Mouse (Mus musculus): ENCODE measurements around the gene Il16. TPM values are rescaled to one million over a fixed set of nuclear protein-coding genes. Genes with fewer than 3 reads are reported as not detected.

The Il16 gene
- polyA plus RNA-seq, 1 experiment from 2014 or later, result 3.1 TPM

DNA sequence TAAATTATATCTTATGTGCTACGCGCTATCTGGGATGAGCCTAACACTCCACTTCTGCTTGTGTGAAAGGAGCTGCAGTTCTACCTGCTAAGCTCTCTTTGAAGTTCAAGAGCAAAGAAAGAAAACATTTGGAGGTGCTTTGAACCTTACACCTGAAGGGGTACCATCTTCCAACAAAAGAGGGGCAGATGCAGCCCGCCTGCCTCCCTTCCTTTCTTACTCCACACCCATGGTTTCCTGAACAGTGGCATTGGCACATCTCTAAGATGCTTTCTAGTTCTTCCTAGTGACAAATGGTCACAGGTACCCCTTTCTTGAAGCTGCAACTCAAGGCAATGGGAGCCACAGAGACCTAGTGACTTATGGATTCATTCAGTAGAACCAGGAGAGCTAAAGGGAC, 83.8 kb downstream of the Il16 start:
- Histone ChIP-seq H3K4me3 (replicated peaks; ENCODE audit: low read depth, low read length) (no peak overlapping the region), H3K4me2 (ENCODE audit: low read length) (no peak overlapping the region), H3K36me3 (ENCODE audit: insufficient read depth, low read length) (no peaks in the 10 kb centered on the region), H3K9ac (ENCODE audit: low read depth, low read length) (no peak overlapping the region), H3K27me3 (ENCODE audit: insufficient read depth, low read length) (no peaks in the 10 kb centered on the region), H3K27ac (no peak overlapping the region), H3K4me1 (replicated peaks; ENCODE audit: insufficient read depth, low read length) (no peaks in the 10 kb centered on the region), H3K9me3 (replicated peaks; ENCODE audit: low read length) (no peaks in the 10 kb centered on the region)
- ATAC-seq (replicated peaks; ENCODE audit: low FRiP score, low read depth) (no peak), DNase-seq (ENCODE audit: low spot score) (no peak)
- WGBS, result 88% methylated on average over 3 of the region's 3 CpGs
- no peak for TF ChIP-seq CTCF (IDR thresholded peaks at IDR 0.05; ENCODE audit: low read depth)

DNA sequence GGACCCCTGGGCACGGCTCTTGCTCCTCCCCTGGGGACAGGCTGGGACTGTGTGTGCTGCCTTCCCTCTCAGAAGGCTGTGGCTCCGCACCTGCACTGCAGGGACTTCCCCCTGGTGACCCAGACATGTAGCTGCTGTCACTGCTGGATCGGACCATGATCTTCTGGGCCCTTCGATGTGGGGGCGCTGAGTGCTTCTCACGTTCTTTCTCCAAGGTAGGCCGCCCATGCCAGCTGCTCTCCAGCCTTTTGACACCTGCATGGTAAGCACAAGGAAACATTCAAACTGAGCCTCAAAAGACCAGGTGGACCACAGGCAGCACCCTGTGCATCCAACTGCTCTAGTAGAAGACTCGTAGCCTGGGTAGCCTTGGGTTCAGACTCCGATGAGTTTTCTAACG, 84.5 kb downstream of the Il16 start:
- Histone ChIP-seq H3K27ac (no peak overlapping the region), H3K4me3 (replicated peaks; ENCODE audit: low read depth, low read length) (no peak overlapping the region), H3K9me3 (replicated peaks; ENCODE audit: low read length) (no peaks in the 10 kb centered on the region), H3K9ac (ENCODE audit: low read depth, low read length) (no peak overlapping the region), H3K27me3 (ENCODE audit: insufficient read depth, low read length) (no peaks in the 10 kb centered on the region), H3K36me3 (ENCODE audit: insufficient read depth, low read length) (no peaks in the 10 kb centered on the region), H3K4me2 (ENCODE audit: low read length) (no peak overlapping the region), H3K4me1 (replicated peaks; ENCODE audit: insufficient read depth, low read length) (no peaks in the 10 kb centered on the region)
- TF ChIP-seq CTCF (IDR thresholded peaks at IDR 0.05; ENCODE audit: low read depth), result no peak
- WGBS, result 92% methylated on average over 10 of the region's 10 CpGs
- ATAC-seq (replicated peaks; ENCODE audit: low FRiP score, low read depth), result no peak
- DNase-seq (ENCODE audit: low spot score), result no peak

DNA sequence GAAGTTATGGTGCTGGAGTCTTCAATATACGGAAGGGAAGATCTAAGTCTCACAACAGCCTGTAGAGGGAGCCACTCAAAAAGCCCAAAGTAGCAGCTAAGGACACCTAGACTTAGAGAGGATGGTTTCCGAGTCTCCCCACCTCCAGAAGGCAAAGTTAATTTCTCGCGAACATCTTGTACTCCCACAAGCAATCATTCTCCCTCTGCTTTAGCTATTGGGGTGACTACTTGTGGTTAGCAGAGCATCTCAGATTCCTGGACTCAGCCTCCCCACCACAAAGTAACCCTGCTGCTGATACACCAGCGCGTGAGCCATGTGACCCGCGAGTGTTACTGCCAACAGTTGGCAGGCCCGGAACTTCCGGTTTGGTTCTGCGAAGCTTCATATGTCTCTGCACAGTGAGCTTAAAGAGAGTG, 85.2 kb downstream of the Il16 start:
- no peaks in the 10 kb centered on the region for H3K36me3 ChIP-seq (ENCODE audit: insufficient read depth, low read length)
- no peak overlapping the region for H3K4me2 ChIP-seq (ENCODE audit: low read length)
- peak; percentile 13; the same call in 1 of the 2 replicates for TF ChIP-seq CTCF (IDR thresholded peaks at IDR 0.05; ENCODE audit: low read depth)
- 88% methylated on average over 11 of the region's 11 CpGs for WGBS
- H3K9me3 ChIP-seq (replicated peaks; ENCODE audit: low read length), result no peaks in the 10 kb centered on the region
- no peak for ATAC-seq (replicated peaks; ENCODE audit: low FRiP score, low read depth)
- H3K9ac ChIP-seq (ENCODE audit: low read depth, low read length), result no peak overlapping the region
- DNase-seq (ENCODE audit: low spot score), result no peak
- no peak overlapping the region for H3K4me3 ChIP-seq (replicated peaks; ENCODE audit: low read depth, low read length)
- H3K4me1 ChIP-seq (replicated peaks; ENCODE audit: insufficient read depth, low read length), result no peaks in the 10 kb centered on the region
- no peaks in the 10 kb centered on the region for H3K27me3 ChIP-seq (ENCODE audit: insufficient read depth, low read length)
- H3K27ac ChIP-seq, result no peak overlapping the region; the same call in 1 of the 2 replicates

GRCm38 (mm10) chr7:83659159-83660065, 86.1 kb downstream of the Il16 start:
- Histone ChIP-seq H3K9me3 (replicated peaks; ENCODE audit: low read length) (no peaks in the 10 kb centered on the region), H3K4me1 (replicated peaks; ENCODE audit: insufficient read depth, low read length) (no peaks in the 10 kb centered on the region), H3K4me2 (ENCODE audit: low read length) (no peak overlapping the region), H3K27me3 (ENCODE audit: insufficient read depth, low read length) (no peaks in the 10 kb centered on the region), H3K36me3 (ENCODE audit: insufficient read depth, low read length) (no peaks in the 10 kb centered on the region), H3K4me3 (replicated peaks; ENCODE audit: low read depth, low read length) (no peak overlapping the region), H3K27ac (peak overlapping the region; percentile 66; the same call in 1 of the 2 replicates), H3K9ac (ENCODE audit: low read depth, low read length) (no peak overlapping the region)
- 75% methylated on average over 9 of the region's 9 CpGs for WGBS
- TF ChIP-seq CTCF (IDR thresholded peaks at IDR 0.05; ENCODE audit: low read depth), result no peak
- DNase-seq (ENCODE audit: low spot score) (peak; percentile 36), ATAC-seq (replicated peaks; ENCODE audit: low FRiP score, low read depth) (no peak)

- no peaks in the 10 kb centered on the region for H3K9me3 ChIP-seq (replicated peaks; ENCODE audit: low read length)
- no peak for TF ChIP-seq CTCF (IDR thresholded peaks at IDR 0.05; ENCODE audit: low read depth)
- DNase-seq (ENCODE audit: low spot score) (peak; percentile 32), ATAC-seq (replicated peaks; ENCODE audit: low FRiP score, low read depth) (peak; percentile 52; the same call in 1 of the 2 replicates)
- no peak overlapping the region for H3K4me3 ChIP-seq (replicated peaks; ENCODE audit: low read depth, low read length)
- no peaks in the 10 kb centered on the region for H3K27me3 ChIP-seq (ENCODE audit: insufficient read depth, low read length)
- H3K4me1 ChIP-seq (replicated peaks; ENCODE audit: insufficient read depth, low read length), result no peaks in the 10 kb centered on the region
- whole genome bisulfite sequencing, result 68% methylated on average over 1 of the region's 1 CpGs
- H3K27ac ChIP-seq, result 0 out of 2 replicates have a peak overlapping the region, but pooled peaks have one; percentile 66
- no peak overlapping the region for H3K4me2 ChIP-seq (ENCODE audit: low read length)
- no peak overlapping the region for H3K9ac ChIP-seq (ENCODE audit: low read depth, low read length)
- H3K36me3 ChIP-seq (ENCODE audit: insufficient read depth, low read length), result no peaks in the 10 kb centered on the region
Observed at GRCm38 (mm10) chr7:83658716-83659115, 86.8 kb downstream of the Il16 start.

GRCm38 (mm10) chr7:83654938-83655630, 90.4 kb downstream of the Il16 start:
- H3K4me3 ChIP-seq (replicated peaks; ENCODE audit: low read depth, low read length), result no peak overlapping the region

More at GRCm38 (mm10) chr7:83654938-83655630, 90.4 kb downstream of the Il16 start:
- ATAC-seq (replicated peaks; ENCODE audit: low FRiP score, low read depth) (no peak), DNase-seq (ENCODE audit: low spot score) (peak; percentile 50)
- no peaks in the 10 kb centered on the region for H3K9me3 ChIP-seq (replicated peaks; ENCODE audit: low read length)
- TF ChIP-seq CTCF (IDR thresholded peaks at IDR 0.05; ENCODE audit: low read depth), result no peak
- 47% methylated on average over 5 of the region's 5 CpGs for WGBS
- no peaks in the 10 kb centered on the region for H3K4me1 ChIP-seq (replicated peaks; ENCODE audit: insufficient read depth, low read length)
- no peak overlapping the region for H3K9ac ChIP-seq (ENCODE audit: low read depth, low read length)
- peak overlapping the region; percentile 1; the same call in 1 of the 2 replicates for H3K4me2 ChIP-seq (ENCODE audit: low read length)
- H3K36me3 ChIP-seq (ENCODE audit: insufficient read depth, low read length), result no peaks in the 10 kb centered on the region
- no peaks in the 10 kb centered on the region for H3K27me3 ChIP-seq (ENCODE audit: insufficient read depth, low read length)
- peak overlapping the region; percentile 44; the same call in 1 of the 2 replicates for H3K27ac ChIP-seq
